Mouse (Mus musculus): ENCODE data around the gene Tat.

DNA sequence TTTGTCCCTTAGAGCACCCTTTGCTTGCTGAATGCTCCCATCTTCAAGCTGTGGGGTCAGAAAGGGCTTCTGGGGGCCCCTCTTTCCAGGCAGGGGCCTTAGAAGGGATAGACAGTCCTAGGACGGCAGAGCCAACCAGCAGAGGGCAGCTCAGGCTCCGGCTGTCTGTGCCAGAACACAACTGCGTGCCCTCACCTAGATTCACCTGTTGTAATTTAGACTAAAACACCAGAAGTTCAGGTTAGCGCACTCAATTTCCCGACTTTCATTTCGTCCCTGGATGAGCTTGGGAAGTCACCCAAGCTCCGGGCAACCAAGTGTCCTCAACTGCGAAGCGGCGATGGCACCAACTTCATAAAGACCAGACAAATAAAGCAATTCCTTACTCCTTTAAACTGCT, 21.4 kb upstream of the Tat start:
- peak; percentile 21; the same call in 1 of the 2 replicates for TF ChIP-seq CTCF (IDR thresholded peaks at IDR 0.05)
- no peak for TF ChIP-seq EP300 (IDR thresholded peaks at IDR 0.05)
